Mouse (Mus musculus) gastrocnemius, adult 2 months (tissue): Measurements from ENCODE around the gene Usp49. TPM values are rescaled to one million over a fixed set of nuclear protein-coding genes. Genes with fewer than 3 reads are reported as not detected.
A peak's percentile ranks its signal among the peaks of the same experiment; 100 is the strongest.
"Not testable (repeated sequence)": the region's sequence is repeated elsewhere in the genome, so short reads cannot be mapped to it uniquely, and the experiment has no call there.

Source experiments
- DNase-seq: peaks from one replicate; pipeline ENCODE4 v3.0.0; 2022
- H3K27ac ChIP-seq: fragments of 200-600 bp; 2 replicates; pipeline ENCODE4 v1.8.1; 2022; ENCODE audit warnings: mild to moderate bottlenecking
- H3K4me3 ChIP-seq: fragments of 200-600 bp; 2 replicates; pipeline ENCODE4 v1.8.1; 2022; ENCODE audit warnings: mild to moderate bottlenecking, moderate library complexity
- CTCF ChIP-seq: fragments of 200-600 bp; IDR thresholded peaks from 2 replicates; pipeline ENCODE4 v1.8.1; 2022; ENCODE audit warnings: antibody characterized with exemption, mild to moderate bottlenecking, moderate library complexity
- intact Hi-C: fragments of 180-260 bp; cut with DNase I; formaldehyde crosslinking; loops from one replicate; pipeline ENCODE4 v1.15.1; 2025
- total RNA-seq, 2 experiments: library from RNA; stranded (reverse); gene quantifications; 2 replicates each; pipeline ENCODE4 v1.2.3; 2021

The Usp49 gene
- total RNA-seq, 2 experiments from 2014 or later: 3.1 to 4.5 TPM

DNA sequence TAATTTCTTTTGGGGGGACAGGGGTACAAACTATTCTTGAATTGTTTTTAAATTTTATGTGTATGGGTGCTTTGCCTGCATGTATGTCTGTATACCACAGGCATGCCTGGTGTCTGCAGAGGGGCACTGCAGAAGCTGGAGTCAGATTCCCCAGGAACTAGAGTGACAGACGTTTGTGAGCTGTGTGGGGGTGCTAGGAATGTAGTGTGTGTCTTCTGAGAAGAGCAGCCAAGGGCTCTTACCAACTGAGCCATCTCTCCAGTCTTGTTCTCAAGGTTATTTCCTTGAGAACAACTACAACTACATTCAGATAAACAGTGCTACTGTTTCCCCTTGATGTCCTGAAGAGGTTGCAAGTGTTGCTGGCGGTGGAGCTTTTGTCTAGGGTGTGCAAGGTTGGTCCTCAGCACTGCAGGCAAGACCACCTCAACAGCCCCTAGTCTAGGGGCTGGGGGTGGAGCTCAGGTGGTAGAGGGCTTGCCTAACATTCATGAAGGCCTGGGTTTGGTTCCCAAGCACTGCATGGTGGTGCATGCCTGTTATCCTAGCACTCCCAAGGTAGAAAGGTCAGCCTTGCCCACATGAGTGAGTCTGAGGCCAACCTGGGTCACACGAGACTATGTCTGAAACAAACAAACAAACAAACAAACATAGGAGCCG, 1.8 kb downstream of the Usp49 start:
- H3K27ac ChIP-seq: no peak overlapping the region
- no peak for TF ChIP-seq CTCF
- H3K4me3 ChIP-seq: no peak overlapping the region
- DNase-seq: no peak
- intact Hi-C loops: loop anchor here (5.0 kb wide), 1 partner anchor 45 kb away; no protein-coding TSS in a partner anchor

DNA sequence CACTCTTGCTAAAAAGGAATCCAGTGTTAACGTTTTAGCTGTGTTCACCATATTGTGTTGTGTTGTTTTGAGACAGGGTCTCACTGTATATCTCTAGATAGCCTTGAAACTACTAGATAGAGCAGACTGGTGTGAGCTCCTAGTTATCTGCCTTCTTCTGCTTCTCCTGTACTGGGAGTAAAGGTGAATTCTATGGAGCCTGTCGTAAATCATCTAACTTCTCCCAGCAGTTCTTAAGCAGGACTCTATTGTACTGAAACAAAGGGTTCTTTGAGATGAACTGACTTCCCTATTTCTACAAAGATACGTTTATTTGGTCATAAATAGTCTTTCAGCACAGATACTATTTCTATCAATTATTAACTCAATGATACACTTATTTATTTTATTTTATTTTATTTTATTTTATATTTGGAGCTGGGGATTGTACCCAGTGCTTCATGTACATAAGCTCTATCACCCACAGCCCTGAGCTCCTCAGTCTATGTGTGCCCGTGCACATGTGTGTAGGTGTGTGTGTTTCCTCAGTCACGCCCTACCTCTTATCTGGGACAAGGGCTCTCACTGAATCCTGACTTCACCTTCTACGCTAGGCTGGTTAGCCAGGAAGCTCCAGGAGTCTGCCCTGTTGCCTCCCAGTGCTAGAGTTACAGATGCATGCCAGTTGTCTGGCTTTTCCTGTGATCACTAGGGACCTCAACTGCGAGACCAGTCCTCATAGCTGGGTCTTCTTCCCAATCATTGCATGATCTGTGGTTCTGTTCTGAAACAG, 3.7 kb downstream of the Usp49 start:
- TF ChIP-seq CTCF: no peak
- Histone ChIP-seq H3K27ac (no peak overlapping the region), H3K4me3 (no peak overlapping the region)
- intact Hi-C loops: loop anchor here (5.0 kb wide), 1 partner anchor 43 kb away; no protein-coding TSS in a partner anchor
- DNase-seq: no peak

DNA sequence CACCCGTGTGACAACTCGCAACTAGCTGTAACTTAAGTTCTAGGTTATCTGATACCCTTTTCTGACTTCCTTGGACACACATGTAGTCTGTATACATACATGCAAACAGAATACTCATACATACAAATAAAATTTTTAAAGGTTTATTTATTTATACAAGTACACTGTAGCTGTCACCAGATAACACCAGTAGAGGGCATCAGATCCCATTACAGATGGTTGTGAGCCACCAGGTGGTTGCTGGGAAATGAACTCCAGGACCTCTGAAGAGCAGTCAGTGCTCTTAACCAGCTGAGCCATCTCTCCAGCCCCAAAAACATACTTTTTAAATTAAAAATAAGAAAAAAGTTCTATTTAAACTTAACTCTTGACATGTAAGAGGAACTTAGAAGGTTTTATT, 12.5 kb downstream of the Usp49 start:
- TF ChIP-seq CTCF: peak; percentile 38; the same call in 1 of the 2 replicates
- no peak overlapping the region for H3K4me3 ChIP-seq
- no peak overlapping the region for H3K27ac ChIP-seq
- intact Hi-C loops: no loop called here
- no peak for DNase-seq

DNA sequence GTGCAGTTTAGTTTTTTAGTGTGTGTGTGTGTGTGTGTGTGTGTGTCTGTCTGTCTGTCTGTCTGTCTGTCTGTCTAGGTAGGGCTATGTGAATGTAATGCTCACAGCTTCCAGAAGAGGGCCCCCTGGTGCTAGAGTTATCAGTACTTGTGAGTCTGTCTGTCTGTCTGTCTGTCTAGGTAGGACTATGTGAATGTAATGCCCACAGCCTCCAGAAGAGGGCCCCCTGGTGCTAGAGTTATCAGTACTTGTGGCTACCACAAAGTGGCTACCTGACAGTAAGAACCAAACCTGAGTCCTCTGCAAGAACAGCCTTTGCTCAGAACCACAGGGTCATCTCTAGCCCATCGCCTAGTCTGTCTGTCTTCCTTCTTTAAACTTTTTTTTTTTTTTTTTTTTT, 16.2 kb downstream of the Usp49 start:
- peak; percentile 64 for TF ChIP-seq CTCF
- H3K4me3 ChIP-seq: no peak overlapping the region
- H3K27ac ChIP-seq: no peak overlapping the region
- intact Hi-C loops: loop anchor here (2.0 kb wide), 1 partner anchor 30 kb away; no protein-coding TSS in a partner anchor
- DNase-seq: peak; percentile 61

GRCm38 (mm10) chr17:47648966-47649365, 18.5 kb downstream of the Usp49 start:
- Histone ChIP-seq H3K4me3 (no peak overlapping the region), H3K27ac (no peak overlapping the region)
- no peak for DNase-seq
- intact Hi-C loops: no loop called here
- no peak for TF ChIP-seq CTCF

DNA sequence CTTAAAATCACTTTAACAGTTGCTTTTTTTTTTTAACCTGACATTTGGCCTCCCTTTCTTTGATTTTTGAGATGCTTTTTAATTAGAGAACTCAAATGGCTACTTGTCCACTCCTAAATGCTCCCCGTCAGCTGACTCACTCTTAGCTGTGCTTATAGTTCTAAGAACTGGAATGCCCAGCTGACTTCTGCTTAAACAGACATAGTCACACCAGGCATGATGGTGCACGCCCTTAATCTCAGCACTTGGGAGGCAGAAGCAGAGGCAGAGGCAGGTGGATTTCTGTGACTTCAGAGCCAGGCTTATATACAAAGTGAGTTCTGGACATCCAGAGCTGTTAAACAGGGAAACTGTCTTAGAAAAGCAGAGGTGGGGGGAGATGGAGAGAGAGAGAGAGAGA, 21.5 kb downstream of the Usp49 start:
- no peak for DNase-seq
- intact Hi-C loops: no loop called here
- TF ChIP-seq CTCF: no peak
- no peak overlapping the region for H3K27ac ChIP-seq
- H3K4me3 ChIP-seq: no peak overlapping the region

- intact Hi-C loops, DNase-seq, H3K27ac ChIP-seq, H3K4me3 ChIP-seq: not testable (repeated sequence)
Observed at GRCm38 (mm10) chr17:47654346-47654745, 23.9 kb downstream of the Usp49 start.

DNA sequence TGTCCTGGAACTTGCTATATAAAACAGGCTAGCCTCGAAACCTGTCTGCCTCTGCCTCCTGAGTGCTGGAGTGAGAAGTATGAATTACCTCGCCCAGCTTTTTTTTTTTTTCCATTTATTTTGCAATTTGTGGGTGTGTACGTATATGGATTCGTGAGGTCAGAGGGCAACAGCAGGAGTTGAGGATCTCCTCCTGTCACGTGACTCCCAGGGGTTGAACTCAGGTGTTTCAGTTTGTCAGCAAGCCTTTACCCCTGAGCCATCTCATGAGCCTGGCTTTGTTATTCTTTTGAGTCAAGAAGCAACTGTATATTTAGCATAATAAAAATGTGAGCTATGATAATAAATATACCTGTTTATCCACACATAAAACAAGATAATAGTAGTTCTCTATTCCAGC, 25.2 kb downstream of the Usp49 start:
- DNase-seq: no peak
- Histone ChIP-seq H3K4me3 (no peak overlapping the region), H3K27ac (no peak overlapping the region)
- intact Hi-C loops: no loop called here
- no peak for TF ChIP-seq CTCF

DNA sequence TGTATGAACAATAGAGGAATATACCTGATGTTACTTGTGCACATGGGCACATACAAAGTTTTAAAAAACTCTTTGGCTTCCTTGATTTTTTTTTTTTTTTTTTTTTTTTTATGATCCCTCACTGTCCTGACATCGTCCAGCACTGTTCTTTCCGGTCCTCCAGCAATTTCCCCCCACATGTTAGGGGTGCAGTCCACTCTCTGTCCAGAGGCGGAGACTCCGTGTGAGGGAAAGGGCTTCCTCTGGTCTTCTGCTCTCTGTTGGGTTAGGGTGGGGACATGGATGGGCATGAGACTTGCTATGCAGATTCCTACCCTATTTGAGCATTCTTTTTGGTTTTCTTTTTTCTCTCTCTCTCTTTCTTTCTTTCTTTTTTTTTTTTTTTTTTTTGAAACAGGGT, 27.4 kb downstream of the Usp49 start:
- no peak for TF ChIP-seq CTCF
- Histone ChIP-seq H3K4me3 (no peak overlapping the region), H3K27ac (no peak overlapping the region)
- intact Hi-C loops: no loop called here
- no peak for DNase-seq

DNA sequence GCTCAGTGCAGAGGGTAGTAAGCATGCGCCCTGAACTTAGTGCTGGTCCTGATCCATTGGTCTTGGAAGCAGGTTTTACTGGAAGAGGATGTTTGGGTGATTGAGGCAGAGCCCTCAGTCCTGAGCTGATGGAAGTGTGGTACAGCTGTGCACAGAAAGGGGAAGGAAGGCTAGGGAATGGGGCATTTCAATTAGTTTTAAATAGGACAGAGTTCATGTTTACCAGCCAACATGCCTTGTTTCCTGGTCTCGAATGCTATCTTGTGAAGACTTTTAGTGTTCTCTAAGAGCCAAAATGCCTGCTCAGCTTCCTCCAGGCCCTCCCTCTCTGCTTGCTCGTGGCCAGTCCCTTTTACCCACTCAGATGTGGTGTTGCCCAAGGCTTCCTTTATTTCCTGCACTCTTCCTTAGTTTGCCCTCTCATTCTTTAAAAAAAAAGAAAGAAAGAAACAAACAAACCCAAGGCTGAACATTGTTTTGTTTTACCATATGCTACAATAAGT, 28.3 kb downstream of the Usp49 start:
- no peak for DNase-seq
- no peak overlapping the region for H3K4me3 ChIP-seq
- H3K27ac ChIP-seq: no peak overlapping the region
- no peak for TF ChIP-seq CTCF
- intact Hi-C loops: no loop called here

DNA sequence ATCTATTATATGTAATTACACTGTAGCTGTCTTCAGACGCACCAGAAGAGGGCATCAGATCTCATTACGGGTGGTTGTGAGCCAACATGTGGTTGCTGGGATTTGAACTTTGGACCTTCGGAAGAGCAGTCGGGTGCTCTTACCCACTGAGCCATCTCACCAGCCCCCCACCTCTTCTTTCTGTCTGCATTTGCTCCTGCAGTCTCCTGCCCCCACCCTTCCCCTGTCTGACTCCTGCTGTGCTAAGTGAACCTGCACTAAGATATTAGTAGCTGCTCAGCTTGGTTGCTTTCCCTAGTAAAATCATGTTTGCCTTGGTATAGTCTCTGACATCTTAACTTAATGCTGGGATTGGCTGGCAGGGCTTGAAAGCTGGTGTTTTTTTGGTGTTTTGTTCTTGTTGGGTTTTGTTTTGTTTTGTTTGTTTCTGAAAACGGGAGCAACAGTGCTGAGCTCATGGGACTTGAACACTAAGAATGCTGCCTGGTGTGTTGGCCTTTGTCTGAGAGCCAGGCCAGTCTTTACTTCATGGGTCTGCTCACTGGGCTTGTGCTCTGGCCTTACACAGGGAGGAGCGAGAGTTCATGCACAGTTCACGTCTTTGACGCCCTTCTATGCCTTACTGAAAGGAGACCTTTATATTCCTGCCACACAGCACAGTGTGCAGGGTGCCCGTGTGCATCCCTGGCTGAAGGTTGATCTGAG, 32.7 kb downstream of the Usp49 start:
- no peak for TF ChIP-seq CTCF
- H3K27ac ChIP-seq: no peak overlapping the region
- H3K4me3 ChIP-seq: no peak overlapping the region
- intact Hi-C loops: no loop called here
- no peak for DNase-seq

GRCm38 (mm10) chr17:47664474-47664873, 34.0 kb downstream of the Usp49 start:
- no peak for TF ChIP-seq CTCF
- Histone ChIP-seq H3K27ac (no peak overlapping the region; the same call in 1 of the 2 replicates), H3K4me3 (no peak overlapping the region)
- no peak for DNase-seq
- intact Hi-C loops: no loop called here

DNA sequence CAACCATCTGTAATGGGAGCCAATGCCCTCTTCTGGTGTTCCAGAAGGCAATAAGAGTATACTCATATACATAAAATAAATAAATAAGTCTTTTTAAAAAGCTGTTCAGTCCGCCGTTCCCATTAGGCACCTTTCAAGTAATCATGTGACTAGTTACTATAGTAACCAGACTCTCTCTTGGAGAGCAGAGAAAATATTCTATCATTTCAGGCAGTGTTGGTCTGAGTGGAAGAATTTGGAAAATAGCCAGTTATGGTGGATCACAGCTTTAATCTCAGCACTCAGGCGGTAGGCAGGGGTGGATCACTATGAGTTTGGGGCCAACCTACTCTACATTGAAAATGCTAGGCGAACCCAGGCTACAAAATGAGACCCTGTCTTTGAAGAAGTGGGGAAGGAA, 38.7 kb downstream of the Usp49 start:
- intact Hi-C loops: no loop called here
- Histone ChIP-seq H3K27ac (no peak overlapping the region), H3K4me3 (no peak overlapping the region)
- no peak for DNase-seq
- TF ChIP-seq CTCF: no peak
